Mouse (Mus musculus) liver, postnatal 0 days (tissue): Measurements from ENCODE around the gene Lef1.

Experiments used
- CTCF ChIP-seq: sonication (generic); IDR thresholded peaks from 2 replicates; pipeline ENCODE4 v1.5.1; 2016; ENCODE audit warnings: antibody characterized with exemption, low read depth
- EP300 ChIP-seq: IDR thresholded peaks from 2 replicates; pipeline ENCODE4 v1.6.1; 2016; ENCODE audit warnings: antibody characterized with exemption, low read depth, mild to moderate bottlenecking

DNA sequence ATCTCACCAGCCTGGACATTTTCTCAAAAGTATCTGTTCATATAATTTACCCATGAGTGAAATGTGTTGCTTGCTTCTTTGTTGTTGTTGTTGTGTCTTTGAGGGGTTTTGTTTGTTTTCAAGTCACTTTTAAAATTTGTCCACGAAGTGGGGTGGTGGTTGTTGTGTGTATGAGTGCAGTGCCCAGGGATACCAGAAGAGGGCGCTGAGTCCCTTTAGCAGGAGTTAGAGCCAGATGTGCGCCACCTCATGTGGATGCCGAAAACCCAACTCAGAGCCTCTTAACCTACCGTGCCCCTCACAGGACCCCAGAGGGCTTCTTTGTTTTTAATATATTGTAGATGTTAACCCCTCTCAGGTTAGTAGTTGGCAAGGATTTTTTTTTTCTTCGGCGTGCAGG, 101.9 kb downstream of the Lef1 start:
- TF ChIP-seq CTCF, result peak; percentile 44
- no peak for TF ChIP-seq EP300
